33 mouse cellular contexts compared by ENCODE assay signal in genomic region chr4:107588637-107589036, GRCm38 (mm10).
"Had no signal": no experiment of that assay in that cellular context is flagged by ENCODE, and none has a peak within 500 bp of the region (broad histone marks: within the 10 kb centered on the region; RNA-seq: fewer than 3 reads in every experiment).

No protein-coding gene starts in this region.

- H3K9me3 ChIP-seq: heart, embryonic 12.5 days; heart, embryonic 13.5 days; heart, embryonic 15.5 days; hindbrain, embryonic 10.5 days; hindbrain, embryonic 12.5 days; hindbrain, embryonic 13.5 days; hindbrain, embryonic 15.5 days; intestine, embryonic 15.5 days; kidney, embryonic 15.5 days had no signal

- H3K36me3 ChIP-seq: heart, embryonic 12.5 days; heart, embryonic 13.5 days; heart, embryonic 15.5 days; hindbrain, embryonic 10.5 days; hindbrain, embryonic 12.5 days; hindbrain, embryonic 13.5 days; hindbrain, embryonic 15.5 days; intestine, embryonic 15.5 days; kidney, embryonic 15.5 days had no signal

- H3K4me1 ChIP-seq: heart, embryonic 15.5 days; hindbrain, embryonic 12.5 days had no signal

- H3K9ac ChIP-seq: heart, embryonic 12.5 days; heart, embryonic 13.5 days; heart, embryonic 15.5 days; hindbrain, embryonic 12.5 days; hindbrain, embryonic 13.5 days; hindbrain, embryonic 14.5 days; hindbrain, embryonic 15.5 days; intestine, embryonic 15.5 days; kidney, embryonic 15.5 days had no signal

- H3K4me3 ChIP-seq: heart, embryonic 12.5 days; heart, embryonic 13.5 days; heart, embryonic 15.5 days; hindbrain, embryonic 10.5 days; hindbrain, embryonic 12.5 days; hindbrain, embryonic 13.5 days; hindbrain, embryonic 15.5 days; intestine, embryonic 15.5 days; kidney, embryonic 15.5 days; layer of hippocampus, adult 2 months; left cerebral cortex, adult 2 months had no signal

- DNase-seq: heart, postnatal 10 days; heart, postnatal 14 days; heart, postnatal 36 days; heart, postnatal 4 days; kidney, adult 11 months; kidney, adult 18-20 months; kidney, adult 8-10 months; kidney, adult 9 months; kidney, postnatal 10 days; kidney, postnatal 14 days; kidney, postnatal 25 days; kidney, postnatal 4 days; layer of hippocampus, adult 9-11 months; layer of hippocampus, postnatal 36 days had no signal

- H3K27me3 ChIP-seq: heart, embryonic 12.5 days; heart, embryonic 13.5 days; heart, embryonic 15.5 days; hindbrain, embryonic 12.5 days; hindbrain, embryonic 13.5 days; hindbrain, embryonic 15.5 days; intestine, embryonic 15.5 days; kidney, embryonic 15.5 days had no signal

- H3K27ac ChIP-seq: heart, embryonic 13.5 days; heart, embryonic 15.5 days; hindbrain, embryonic 10.5 days; hindbrain, embryonic 12.5 days; hindbrain, embryonic 13.5 days; hindbrain, embryonic 14.5 days; hindbrain, embryonic 15.5 days; hindbrain, postnatal 0 days; intestine, embryonic 15.5 days; kidney, embryonic 15.5 days; kidney, postnatal 0 days; layer of hippocampus, adult 2 months; left cerebral cortex, adult 2 months had no signal

- ATAC-seq: hindbrain, embryonic 16.5 days; hindbrain, postnatal 0 days; inflammation-experienced regulatory T-cells, adult 6 months; intestine, embryonic 15.5 days; intestine, embryonic 16.5 days; intestine, postnatal 0 days had no signal

- H3K4me2 ChIP-seq: heart, embryonic 11.5 days; heart, embryonic 12.5 days; heart, embryonic 13.5 days; heart, embryonic 15.5 days; hindbrain, embryonic 12.5 days; hindbrain, embryonic 13.5 days; hindbrain, embryonic 14.5 days; hindbrain, embryonic 15.5 days; intestine, embryonic 15.5 days; kidney, embryonic 15.5 days had no signal
